Mouse (Mus musculus): ENCODE data around the gene Tssk2. TPM values are rescaled to one million over a fixed set of nuclear protein-coding genes. Genes with fewer than 3 reads are reported as not detected.

Tssk2 gene
- polyA plus RNA-seq, 1 experiment, result not detected

- Histone ChIP-seq H3K4me1 (ENCODE audit: control insufficient read depth, insufficient read depth, low read length) (peaks cover 2% of the 10 kb centered on the region), H3K4me3 (replicated peaks; ENCODE audit: control insufficient read depth, low read depth, low read length) (no peak overlapping the region), H3K27ac (ENCODE audit: control insufficient read depth, insufficient read depth, low read depth, low read length, poor library complexity) (no peak overlapping the region)
- TF ChIP-seq POLR2A (IDR thresholded peaks at IDR 0.05; ENCODE audit: borderline replicate concordance, control insufficient read depth, low read depth, low read length), result no peak
- no peak for TF ChIP-seq CTCF (IDR thresholded peaks at IDR 0.05; ENCODE audit: control insufficient read depth, insufficient read depth, low read length)
- WGBS, result 66% methylated on average over 6 of the region's 6 CpGs
Observed at GRCm38 (mm10) chr16:17865770-17866169, 32.7 kb upstream of the Tssk2 start.

GRCm38 (mm10) chr16:17871248-17871647, 27.2 kb upstream of the Tssk2 start:
- no peak overlapping the region for H3K4me3 ChIP-seq (replicated peaks; ENCODE audit: control insufficient read depth, low read depth, low read length)
- TF ChIP-seq POLR2A (IDR thresholded peaks at IDR 0.05; ENCODE audit: borderline replicate concordance, control insufficient read depth, low read depth, low read length) (no peak), CTCF (IDR thresholded peaks at IDR 0.05; ENCODE audit: control insufficient read depth, insufficient read depth, low read length) (no peak)
- H3K4me1 ChIP-seq (ENCODE audit: control insufficient read depth, insufficient read depth, low read length), result no peaks in the 10 kb centered on the region; the same call in 1 of the 2 replicates
- WGBS, result 50% methylated on average over 5 of the region's 5 CpGs
- H3K27ac ChIP-seq (ENCODE audit: control insufficient read depth, insufficient read depth, low read depth, low read length, poor library complexity), result no peak overlapping the region

- Histone ChIP-seq H3K27ac (ENCODE audit: control insufficient read depth, insufficient read depth, low read depth, low read length, poor library complexity) (no peak overlapping the region), H3K4me1 (ENCODE audit: control insufficient read depth, insufficient read depth, low read length) (no peaks in the 10 kb centered on the region; the same call in 1 of the 2 replicates), H3K4me3 (replicated peaks; ENCODE audit: control insufficient read depth, low read depth, low read length) (no peak overlapping the region)
- 66% methylated on average over 4 of the region's 4 CpGs for WGBS
- TF ChIP-seq CTCF (IDR thresholded peaks at IDR 0.05; ENCODE audit: control insufficient read depth, insufficient read depth, low read length) (no peak), POLR2A (IDR thresholded peaks at IDR 0.05; ENCODE audit: borderline replicate concordance, control insufficient read depth, low read depth, low read length) (no peak)
Observed at GRCm38 (mm10) chr16:17872995-17873394, 25.4 kb upstream of the Tssk2 start.

- 82% methylated on average over 4 of the region's 4 CpGs for WGBS
- no peaks in the 10 kb centered on the region; the same call in 1 of the 2 replicates for H3K4me1 ChIP-seq (ENCODE audit: control insufficient read depth, insufficient read depth, low read length)
- TF ChIP-seq POLR2A (IDR thresholded peaks at IDR 0.05; ENCODE audit: borderline replicate concordance, control insufficient read depth, low read depth, low read length), result no peak
- TF ChIP-seq CTCF (IDR thresholded peaks at IDR 0.05; ENCODE audit: control insufficient read depth, insufficient read depth, low read length), result no peak
Observed at GRCm38 (mm10) chr16:17875174-17875573, 23.3 kb upstream of the Tssk2 start.

GRCm38 (mm10) chr16:17876096-17876495, 22.3 kb upstream of the Tssk2 start:
- Histone ChIP-seq H3K4me1 (ENCODE audit: control insufficient read depth, insufficient read depth, low read length) (no peaks in the 10 kb centered on the region; the same call in 1 of the 2 replicates), H3K27ac (ENCODE audit: control insufficient read depth, insufficient read depth, low read depth, low read length, poor library complexity) (no peak overlapping the region), H3K4me3 (replicated peaks; ENCODE audit: control insufficient read depth, low read depth, low read length) (no peak overlapping the region)
- WGBS, result 84% methylated on average over 1 of the region's 1 CpGs
- TF ChIP-seq CTCF (IDR thresholded peaks at IDR 0.05; ENCODE audit: control insufficient read depth, insufficient read depth, low read length), result no peak
- no peak for TF ChIP-seq POLR2A (IDR thresholded peaks at IDR 0.05; ENCODE audit: borderline replicate concordance, control insufficient read depth, low read depth, low read length)

More at GRCm38 (mm10) chr16:17875174-17875573, 23.3 kb upstream of the Tssk2 start:
- no peak overlapping the region for H3K4me3 ChIP-seq (replicated peaks; ENCODE audit: control insufficient read depth, low read depth, low read length)
- H3K27ac ChIP-seq (ENCODE audit: control insufficient read depth, insufficient read depth, low read depth, low read length, poor library complexity), result no peak overlapping the region

- Histone ChIP-seq H3K4me3 (replicated peaks; ENCODE audit: control insufficient read depth, low read depth, low read length) (no peak overlapping the region), H3K27ac (ENCODE audit: control insufficient read depth, insufficient read depth, low read depth, low read length, poor library complexity) (no peak overlapping the region), H3K4me1 (ENCODE audit: control insufficient read depth, insufficient read depth, low read length) (no peaks in the 10 kb centered on the region; the same call in 1 of the 2 replicates)
- TF ChIP-seq CTCF (IDR thresholded peaks at IDR 0.05; ENCODE audit: control insufficient read depth, insufficient read depth, low read length) (no peak), POLR2A (IDR thresholded peaks at IDR 0.05; ENCODE audit: borderline replicate concordance, control insufficient read depth, low read depth, low read length) (no peak)
- 89% methylated on average over 4 of the region's 4 CpGs for WGBS
Observed at GRCm38 (mm10) chr16:17879571-17879970, 18.9 kb upstream of the Tssk2 start.

- Histone ChIP-seq H3K4me1 (ENCODE audit: control insufficient read depth, insufficient read depth, low read length) (no peaks in the 10 kb centered on the region; the same call in 1 of the 2 replicates), H3K4me3 (replicated peaks; ENCODE audit: control insufficient read depth, low read depth, low read length) (no peak overlapping the region), H3K27ac (ENCODE audit: control insufficient read depth, insufficient read depth, low read depth, low read length, poor library complexity) (no peak overlapping the region)
- TF ChIP-seq CTCF (IDR thresholded peaks at IDR 0.05; ENCODE audit: control insufficient read depth, insufficient read depth, low read length) (no peak), POLR2A (IDR thresholded peaks at IDR 0.05; ENCODE audit: borderline replicate concordance, control insufficient read depth, low read depth, low read length) (no peak)
Observed at GRCm38 (mm10) chr16:17882196-17882595, 16.2 kb upstream of the Tssk2 start.

GRCm38 (mm10) chr16:17884116-17884515, 14.3 kb upstream of the Tssk2 start:
- H3K27ac ChIP-seq (ENCODE audit: control insufficient read depth, insufficient read depth, low read depth, low read length, poor library complexity), result no peak overlapping the region
- TF ChIP-seq POLR2A (IDR thresholded peaks at IDR 0.05; ENCODE audit: borderline replicate concordance, control insufficient read depth, low read depth, low read length) (no peak), CTCF (IDR thresholded peaks at IDR 0.05; ENCODE audit: control insufficient read depth, insufficient read depth, low read length) (no peak)
- WGBS, result 81% methylated on average over 6 of the region's 6 CpGs
- no peaks in the 10 kb centered on the region; the same call in 1 of the 2 replicates for H3K4me1 ChIP-seq (ENCODE audit: control insufficient read depth, insufficient read depth, low read length)
- H3K4me3 ChIP-seq (replicated peaks; ENCODE audit: control insufficient read depth, low read depth, low read length), result no peak overlapping the region

Data from bone marrow, adult 2 months (tissue).